In the genomic region with DNA sequence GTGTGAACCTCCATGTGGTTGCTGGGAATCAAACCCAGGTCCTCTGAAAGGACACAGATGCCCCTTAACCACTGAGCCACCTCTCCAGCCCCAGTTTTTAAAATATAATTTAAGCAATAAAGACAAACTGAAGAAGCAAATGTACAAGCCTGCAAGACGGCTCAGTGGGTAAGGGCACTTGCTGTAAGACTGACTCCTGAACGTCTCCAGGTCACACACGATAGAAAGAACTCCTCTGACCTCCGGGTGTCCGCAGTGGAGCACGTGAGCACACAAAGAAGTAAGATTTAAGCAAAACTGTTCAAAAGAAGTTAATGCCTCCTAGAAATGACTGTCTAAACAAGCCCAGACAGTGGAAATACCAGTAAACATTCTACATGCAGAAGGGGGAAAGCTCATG, we compare ENCODE assay signal across 26 mouse cellular contexts. TPM values are rescaled to one million over a fixed set of nuclear protein-coding genes. Genes with fewer than 3 reads are reported as not detected.
"Had no signal": no experiment of that assay in that cellular context is flagged by ENCODE, and none has a peak within 500 bp of the region (broad histone marks: within the 10 kb centered on the region; RNA-seq: fewer than 3 reads in every experiment).

No protein-coding gene starts in this region.

- H3K4me3 ChIP-seq: kidney, embryonic 15.5 days; layer of hippocampus, adult 2 months; limb, embryonic 10.5 days; limb, embryonic 13.5 days; liver, embryonic 13.5 days; megakaryocyte, embryonic 14.5 days; midbrain, embryonic 10.5 days; midbrain, embryonic 13.5 days; myocyte; neural tube, embryonic 13.5 days had no signal

- H3K27ac ChIP-seq: limb, embryonic 10.5 days; limb, embryonic 13.5 days; liver, embryonic 13.5 days; midbrain, embryonic 10.5 days; midbrain, embryonic 13.5 days; neural tube, embryonic 13.5 days; stomach, postnatal 0 days had no signal

- H3K9me3 ChIP-seq: kidney, embryonic 15.5 days; limb, embryonic 10.5 days; limb, embryonic 13.5 days; liver, embryonic 13.5 days; megakaryocyte, embryonic 14.5 days; midbrain, embryonic 10.5 days; midbrain, embryonic 13.5 days had no signal

- ATAC-seq: midbrain, embryonic 13.5 days; midbrain, embryonic 16.5 days had no signal

- H3K4me1 ChIP-seq: midbrain, embryonic 13.5 days had no signal

- H3K36me3 ChIP-seq: kidney, embryonic 15.5 days; limb, embryonic 10.5 days; limb, embryonic 13.5 days; liver, embryonic 13.5 days; midbrain, embryonic 10.5 days; midbrain, embryonic 13.5 days; neural tube, embryonic 13.5 days had no signal

- DNase-seq: liver; liver, embryonic 13.5 days; lung, embryonic 14.5 days; right cerebral cortex, postnatal 25 days; thymus, adult 2 months; thymus, postnatal 25 days had no signal

- H3K4me2 ChIP-seq: kidney, embryonic 15.5 days; limb, embryonic 13.5 days; liver, embryonic 13.5 days; lung, embryonic 14.5 days; midbrain, embryonic 13.5 days; neural tube, embryonic 13.5 days had no signal

- H3K9ac ChIP-seq: kidney, embryonic 15.5 days; limb, embryonic 13.5 days; liver, embryonic 13.5 days; lung, embryonic 14.5 days; midbrain, embryonic 13.5 days; neural tube, embryonic 13.5 days had no signal

- H3K27me3 ChIP-seq: kidney, embryonic 15.5 days; limb, embryonic 13.5 days; midbrain, embryonic 13.5 days; neural tube, embryonic 13.5 days had no signal

RNA-seq across cellular contexts. Expression of a gene that starts 32.4 kb away (rescaled TPM):
- total RNA-seq: layer of hippocampus, adult 2 months; layer of hippocampus, postnatal 25 days; left cerebral cortex, adult 18-20 months; monocyte, adult 5-6 weeks; neutrophil, adult 5-6 weeks had no signal
- polyA plus RNA-seq: intestine, embryonic 14.5 days; intestine, postnatal 0 days; limb, embryonic 10.5 days; limb, embryonic 13.5 days; liver, embryonic 16.5 days; lung, postnatal 0 days; midbrain, embryonic 10.5 days; stomach, embryonic 14.5 days; stomach, postnatal 0 days had no signal
